Mouse (Mus musculus) stomach, embryonic 16.5 days (tissue): ENCODE measurements around the gene Clic4. TPM values are rescaled to one million over a fixed set of nuclear protein-coding genes. Genes with fewer than 3 reads are reported as not detected.
"Not testable (repeated sequence)": the region's sequence is repeated elsewhere in the genome, so short reads cannot be mapped to it uniquely, and the experiment has no call there.

Source experiments
- ATAC-seq: fragments of 200-750 bp; cut with Nextera tagmentation; 2 replicates; pipeline ENCODE4 v1.8.0; 2017; ENCODE audit warnings: moderate number of reproducible peaks, moderate TSS enrichment; ENCODE audit not compliant: insufficient read depth, low FRiP score
- H3K27ac ChIP-seq: fragments of 300-500 bp; sonication (generic); 2 replicates; pipeline ENCODE4 v1.5.1; 2014; ENCODE audit warnings: low read length
- H3K27me3 ChIP-seq: fragments of 300-500 bp; sonication (generic); 2 replicates; pipeline ENCODE4 v1.6.1; 2014; ENCODE audit warnings: low read length, control low read depth, mixed read lengths; ENCODE audit not compliant: control insufficient read depth, insufficient read depth
- H3K36me3 ChIP-seq: fragments of 300-500 bp; sonication (generic); 2 replicates; pipeline ENCODE4 v1.6.1; 2014; ENCODE audit warnings: low read length; ENCODE audit not compliant: control insufficient read depth, insufficient read depth
- H3K4me1 ChIP-seq: fragments of 300-500 bp; sonication (generic); 2 replicates; pipeline ENCODE4 v1.6.1; 2014; ENCODE audit warnings: low read length, control low read depth, mixed read lengths; ENCODE audit not compliant: control insufficient read depth, insufficient read depth
- H3K4me2 ChIP-seq: fragments of 300-500 bp; sonication (generic); 2 replicates; pipeline ENCODE4 v1.6.1; 2014; ENCODE audit warnings: low read depth, low read length, mixed read lengths
- H3K4me3 ChIP-seq: fragments of 300-500 bp; sonication (generic); replicated peaks from 2 replicates; pipeline ENCODE4 v1.5.1; 2014; ENCODE audit warnings: mild to moderate bottlenecking, low read length
- H3K9ac ChIP-seq: fragments of 300-500 bp; sonication (generic); 2 replicates; pipeline ENCODE4 v1.6.1; 2014; ENCODE audit warnings: low read length
- H3K9me3 ChIP-seq: fragments of 300-500 bp; sonication (generic); replicated peaks from 2 replicates; pipeline ENCODE4 v1.6.1; 2016; ENCODE audit warnings: low read length, control low read depth; ENCODE audit not compliant: control insufficient read depth
- WGBS: fragments of 180-500 bp; shearing (Covaris S2); extraction: QIAGEN DNeasy Blood & Tissue Kit; methylation state at CpG from one replicate; pipeline ENCODE4 v1.1.7; 2014; 5-methylcytosine and 5-hydroxymethylcytosine counted together
- polyA plus RNA-seq: library from polyadenylated mRNA; unstranded; fragments of >200 nt; fragmentation: Nextera tagmentation; extraction: Ambion mirVana; gene quantifications from 2 replicates; pipeline ENCODE4 v1.2.1, GENCODE M21; 2015

The Clic4 gene
- polyA plus RNA-seq, 1 experiment from 2014 or later: 141 TPM

DNA sequence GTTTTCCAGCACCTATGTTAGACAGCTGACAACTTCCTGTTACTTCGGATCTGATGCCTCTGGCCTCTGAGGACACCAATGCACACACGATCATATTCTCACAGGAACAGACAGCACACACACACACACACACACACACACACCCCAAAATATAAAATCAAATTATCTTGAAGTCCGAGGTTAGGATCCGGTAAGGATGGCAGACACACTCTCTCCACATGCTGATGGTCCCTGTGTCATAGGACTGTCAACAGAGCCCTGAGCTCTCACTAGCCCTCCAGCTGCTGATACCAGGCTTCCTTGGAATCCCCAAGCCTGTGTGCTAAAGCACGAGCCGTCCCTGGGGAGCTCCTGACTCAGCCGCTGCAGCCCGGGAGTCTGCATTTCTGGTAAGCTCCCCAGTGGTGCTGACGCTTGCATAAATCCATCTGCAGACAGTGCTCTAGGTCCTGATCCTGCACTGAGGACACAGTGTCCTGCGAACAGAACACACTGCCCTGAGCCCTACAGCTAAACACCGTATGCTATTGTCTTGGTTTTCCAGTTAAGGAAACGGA lies 83.1 kb downstream of the Clic4 start:
- H3K9me3 ChIP-seq: no peaks in the 10 kb centered on the region
- WGBS: 78% methylated on average over 12 of the region's 12 CpGs
- H3K4me2 ChIP-seq: no peak overlapping the region
- no peaks in the 10 kb centered on the region for H3K36me3 ChIP-seq
- H3K27me3 ChIP-seq: no peaks in the 10 kb centered on the region
- H3K4me3 ChIP-seq: no peak overlapping the region
- H3K4me1 ChIP-seq: no peaks in the 10 kb centered on the region
- no peak overlapping the region for H3K27ac ChIP-seq
- H3K9ac ChIP-seq: no peak overlapping the region
- no peak for ATAC-seq

DNA sequence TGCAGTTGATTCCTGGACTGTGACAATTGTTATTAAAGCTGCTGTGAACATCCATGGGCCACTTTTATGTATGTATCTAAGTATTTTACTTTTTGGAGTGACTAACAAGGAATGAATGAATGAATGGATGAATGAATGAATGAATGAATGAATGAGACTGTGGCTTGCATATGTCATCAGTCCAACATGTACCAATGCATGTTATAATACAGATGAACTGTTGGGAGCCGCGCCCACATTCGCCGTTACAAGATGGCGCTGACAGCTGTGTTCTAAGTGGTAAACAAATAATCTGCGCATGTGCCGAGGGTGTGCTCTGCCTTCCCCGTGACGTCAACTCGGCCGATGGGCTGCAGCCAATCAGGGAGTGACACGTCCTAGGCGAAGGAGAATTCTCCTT lies 88.3 kb downstream of the Clic4 start:
- WGBS: 96% methylated on average over 5 of the region's 13 CpGs
- not testable (repeated sequence) for H3K9me3 ChIP-seq, H3K4me1 ChIP-seq, H3K9ac ChIP-seq, H3K27ac ChIP-seq, H3K36me3 ChIP-seq, H3K4me3 ChIP-seq, ATAC-seq, H3K4me2 ChIP-seq, H3K27me3 ChIP-seq

DNA sequence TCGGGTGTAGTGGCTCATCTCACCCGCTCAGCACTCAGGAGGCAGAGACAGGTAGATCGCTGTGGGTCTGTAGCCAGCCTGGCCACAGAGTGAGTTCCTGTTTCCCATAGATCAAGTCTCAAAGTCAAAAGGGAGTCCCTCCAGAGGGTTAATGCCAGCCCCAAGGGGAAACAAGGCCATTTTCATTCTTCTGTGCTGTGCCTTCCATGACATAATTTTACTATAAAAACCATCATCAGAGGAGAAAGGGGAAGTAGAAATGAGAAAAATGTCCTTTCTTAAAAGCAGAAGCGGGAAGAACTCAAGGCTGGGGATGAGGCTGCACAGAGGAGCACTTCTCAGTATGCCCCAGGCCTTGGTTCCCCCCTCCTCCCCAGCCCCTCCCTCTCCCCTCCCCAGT lies 90.8 kb downstream of the Clic4 start:
- ATAC-seq: no peak
- no peak overlapping the region for H3K4me3 ChIP-seq
- no peaks in the 10 kb centered on the region for H3K9me3 ChIP-seq
- no peaks in the 10 kb centered on the region for H3K36me3 ChIP-seq
- no peak overlapping the region for H3K4me2 ChIP-seq
- no peak overlapping the region for H3K9ac ChIP-seq
- no peak overlapping the region for H3K27ac ChIP-seq
- H3K4me1 ChIP-seq: no peaks in the 10 kb centered on the region
- WGBS: 81% methylated on average over 4 of the region's 4 CpGs
- peaks cover 3% of the 10 kb centered on the region; the same call in 1 of the 2 replicates for H3K27me3 ChIP-seq

DNA sequence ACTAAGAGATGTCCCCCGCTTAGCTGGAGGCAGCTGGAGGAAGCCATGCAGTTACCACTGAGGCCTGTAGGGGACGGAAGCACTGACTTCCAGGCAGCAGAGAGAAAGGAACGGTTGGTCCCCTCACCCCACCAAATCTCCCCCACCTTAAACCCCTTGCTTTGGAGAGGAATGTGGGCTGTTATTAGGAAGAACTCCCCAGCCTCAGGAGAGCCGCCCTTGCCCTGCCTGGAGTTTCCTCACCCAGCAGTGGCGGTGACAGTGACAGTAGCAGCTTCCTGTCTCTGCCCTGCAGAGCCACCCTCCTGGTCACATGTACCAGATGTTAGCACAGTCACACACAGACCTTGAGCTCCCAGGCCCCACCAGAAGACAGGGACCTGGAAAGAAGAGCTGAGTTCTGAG lies 93.5 kb downstream of the Clic4 start:
- WGBS: 24% methylated on average over 5 of the region's 5 CpGs
- Histone ChIP-seq H3K9ac (no peak overlapping the region), H3K36me3 (no peaks in the 10 kb centered on the region), H3K9me3 (no peaks in the 10 kb centered on the region), H3K27ac (no peak overlapping the region), H3K27me3 (peaks cover 11% of the 10 kb centered on the region; the same call in 1 of the 2 replicates), H3K4me3 (no peak overlapping the region), H3K4me1 (peaks cover 4% of the 10 kb centered on the region), H3K4me2 (no peak overlapping the region)
- no peak for ATAC-seq

DNA sequence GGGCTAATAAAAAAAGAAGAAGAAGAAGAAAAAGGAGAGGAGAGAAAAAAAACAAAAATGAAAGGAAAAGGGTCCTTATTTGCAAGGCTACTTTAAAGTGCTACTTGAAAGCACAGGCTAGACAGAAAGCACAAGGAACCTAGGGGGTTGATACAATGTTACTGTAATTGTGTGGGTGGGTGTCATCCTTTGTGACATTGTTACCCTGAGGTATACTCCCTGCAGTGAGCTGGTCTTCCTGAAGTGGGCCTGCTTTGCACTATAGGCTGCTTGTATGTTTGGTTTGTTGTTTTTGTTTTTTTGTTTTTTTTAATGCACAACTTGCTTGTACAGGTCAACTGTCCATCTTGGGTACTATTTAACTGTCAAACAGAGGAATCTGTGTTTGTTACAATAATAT lies 95.0 kb downstream of the Clic4 start:
- H3K4me3 ChIP-seq: no peak overlapping the region
- no peaks in the 10 kb centered on the region for H3K9me3 ChIP-seq
- peaks cover 13% of the 10 kb centered on the region; the same call in 1 of the 2 replicates for H3K27me3 ChIP-seq
- no peak for ATAC-seq
- H3K4me1 ChIP-seq: peaks cover 4% of the 10 kb centered on the region
- no peak overlapping the region for H3K27ac ChIP-seq
- H3K4me2 ChIP-seq: no peak overlapping the region
- no peak overlapping the region for H3K9ac ChIP-seq
- H3K36me3 ChIP-seq: no peaks in the 10 kb centered on the region

DNA sequence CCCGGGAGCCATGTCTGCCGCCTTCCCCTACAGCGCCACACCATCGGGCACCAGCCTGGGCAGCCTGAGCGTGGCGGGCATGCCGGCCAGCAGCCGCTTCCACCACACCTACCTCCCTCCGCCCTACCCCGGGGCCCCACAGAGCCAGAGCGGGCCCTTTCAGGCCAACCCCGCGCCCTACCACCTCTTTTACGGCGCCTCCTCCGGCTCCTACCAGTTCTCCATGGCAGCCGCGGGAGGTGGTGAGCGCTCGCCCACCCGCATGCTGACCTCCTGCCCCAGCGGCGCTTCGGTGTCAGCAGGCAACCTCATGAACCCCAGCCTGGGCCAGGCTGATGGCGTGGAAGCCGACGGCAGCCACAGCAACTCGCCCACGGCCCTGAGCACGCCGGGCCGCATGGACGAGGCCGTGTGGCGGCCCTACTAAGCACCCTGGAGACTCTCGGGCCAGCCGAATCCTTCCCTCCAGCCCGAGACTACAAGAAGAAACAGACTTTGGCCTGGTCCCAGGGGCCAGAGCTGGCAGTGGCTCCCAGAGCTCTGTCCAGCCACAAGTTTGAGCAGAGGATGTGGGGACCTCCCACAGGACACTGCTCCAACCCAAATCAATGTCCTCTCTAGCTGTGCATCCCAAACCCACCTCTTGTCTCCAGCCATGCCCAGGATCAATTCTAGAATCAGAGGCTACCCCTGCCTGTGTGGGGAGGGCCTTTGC lies 97.1 kb downstream of the Clic4 start:
- no peak for ATAC-seq
- H3K4me2 ChIP-seq: peak overlapping the region; percentile 50
- peak overlapping the region; percentile 17; the same call in 1 of the 2 replicates for H3K4me3 ChIP-seq
- no peak overlapping the region for H3K27ac ChIP-seq
- H3K27me3 ChIP-seq: peaks cover 13% of the 10 kb centered on the region; the same call in 1 of the 2 replicates
- WGBS: 16% methylated on average over 38 of the region's 38 CpGs
- peak overlapping the region; percentile 1; the same call in 1 of the 2 replicates for H3K9ac ChIP-seq
- no peaks in the 10 kb centered on the region for H3K36me3 ChIP-seq
- H3K9me3 ChIP-seq: no peaks in the 10 kb centered on the region
- H3K4me1 ChIP-seq: peaks cover 4% of the 10 kb centered on the region

DNA sequence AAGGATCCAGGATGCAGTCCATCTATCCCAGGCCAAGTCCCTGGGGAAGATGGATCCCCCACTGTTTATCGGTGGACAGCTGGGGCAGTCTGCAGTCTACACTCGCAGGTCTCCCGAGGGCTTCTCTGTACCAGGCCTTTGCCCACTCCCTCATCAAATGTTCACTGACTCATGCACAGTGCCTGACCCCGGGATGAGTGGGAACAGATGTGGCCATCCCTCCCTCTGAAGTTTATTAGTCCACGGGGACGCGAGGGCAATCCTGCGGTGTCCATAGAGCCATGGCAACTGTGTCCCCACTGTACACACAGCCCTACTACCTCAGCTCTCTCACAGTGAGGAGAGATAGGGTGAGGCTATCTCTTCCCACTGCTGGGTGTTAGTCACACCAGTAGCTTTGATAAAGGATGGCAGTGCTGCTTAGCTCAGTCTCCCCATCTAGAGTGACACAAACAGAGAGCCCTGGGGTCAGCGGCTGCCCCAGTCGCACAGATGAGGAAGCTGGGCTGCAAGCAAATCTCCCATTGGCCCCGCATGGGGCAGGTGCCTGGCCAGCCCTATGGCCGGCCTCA lies 101.2 kb downstream of the Clic4 start:
- Histone ChIP-seq H3K4me2 (no peak overlapping the region), H3K9me3 (no peaks in the 10 kb centered on the region), H3K4me1 (peaks cover 11% of the 10 kb centered on the region), H3K27me3 (peaks cover 6% of the 10 kb centered on the region; the same call in 1 of the 2 replicates), H3K9ac (no peak overlapping the region), H3K4me3 (no peak overlapping the region), H3K27ac (no peak overlapping the region), H3K36me3 (no peaks in the 10 kb centered on the region)
- 73% methylated on average over 12 of the region's 12 CpGs for WGBS
- no peak for ATAC-seq

DNA sequence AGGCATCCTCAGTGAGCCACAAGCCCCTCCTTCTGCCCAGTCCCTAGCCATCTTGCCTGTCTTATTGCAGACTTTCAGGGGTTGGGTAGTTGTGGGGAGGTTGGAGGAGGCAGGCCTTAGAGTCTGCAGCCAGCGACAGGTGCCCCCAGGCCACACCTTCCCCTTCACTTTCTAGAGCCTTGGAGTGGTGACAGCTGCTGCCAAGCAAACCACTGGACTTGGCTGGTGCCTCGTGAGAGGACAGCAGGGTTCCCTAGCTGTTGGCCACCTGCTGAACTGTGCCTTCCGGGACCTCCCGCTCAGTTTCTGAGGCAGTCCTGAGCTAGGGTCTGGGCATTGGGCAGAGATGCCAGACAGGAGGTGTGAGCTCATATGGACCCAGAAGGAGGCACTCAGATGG lies 103.1 kb downstream of the Clic4 start:
- no peak overlapping the region for H3K9ac ChIP-seq
- H3K4me2 ChIP-seq: no peak overlapping the region
- WGBS: 68% methylated on average over 4 of the region's 4 CpGs
- H3K27ac ChIP-seq: no peak overlapping the region
- H3K4me1 ChIP-seq: peaks cover 10% of the 10 kb centered on the region
- H3K9me3 ChIP-seq: no peaks in the 10 kb centered on the region
- H3K4me3 ChIP-seq: no peak overlapping the region
- no peak for ATAC-seq
- H3K27me3 ChIP-seq: 0 out of 2 replicates have a peak, but pooled peaks cover 6% of the 10 kb centered on the region
- no peaks in the 10 kb centered on the region for H3K36me3 ChIP-seq

DNA sequence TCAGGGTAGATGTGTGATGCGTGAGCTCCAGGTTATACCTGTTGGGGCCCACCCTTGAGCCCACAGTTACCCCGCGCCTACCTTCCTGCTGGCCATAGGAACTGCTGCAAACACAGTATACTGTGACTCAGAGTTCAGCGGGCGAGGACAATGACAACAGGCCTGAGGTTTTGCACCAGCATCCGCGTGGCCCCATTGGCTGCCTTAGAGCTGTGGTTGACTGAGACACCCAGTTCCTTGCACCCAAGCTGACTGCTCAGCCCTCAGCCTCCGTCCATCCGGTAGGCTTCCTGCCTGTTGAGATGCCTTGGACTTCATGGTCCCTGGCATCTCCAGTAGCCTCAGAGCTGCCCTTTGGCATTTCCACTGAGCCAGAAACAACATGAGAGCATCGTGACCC lies 103.5 kb downstream of the Clic4 start:
- Histone ChIP-seq H3K4me2 (no peak overlapping the region), H3K9me3 (no peaks in the 10 kb centered on the region), H3K9ac (no peak overlapping the region), H3K27me3 (0 out of 2 replicates have a peak, but pooled peaks cover 4% of the 10 kb centered on the region), H3K27ac (no peak overlapping the region), H3K4me3 (no peak overlapping the region), H3K36me3 (no peaks in the 10 kb centered on the region), H3K4me1 (peaks cover 10% of the 10 kb centered on the region)
- ATAC-seq: no peak
- 79% methylated on average over 10 of the region's 10 CpGs for WGBS
